Mouse (Mus musculus): ENCODE results near the gene Serinc5. TPM values are rescaled to one million over a fixed set of nuclear protein-coding genes. Genes with fewer than 3 reads are reported as not detected.

The Serinc5 gene
- polyA plus RNA-seq, 1 experiment = 19.7 TPM

DNA sequence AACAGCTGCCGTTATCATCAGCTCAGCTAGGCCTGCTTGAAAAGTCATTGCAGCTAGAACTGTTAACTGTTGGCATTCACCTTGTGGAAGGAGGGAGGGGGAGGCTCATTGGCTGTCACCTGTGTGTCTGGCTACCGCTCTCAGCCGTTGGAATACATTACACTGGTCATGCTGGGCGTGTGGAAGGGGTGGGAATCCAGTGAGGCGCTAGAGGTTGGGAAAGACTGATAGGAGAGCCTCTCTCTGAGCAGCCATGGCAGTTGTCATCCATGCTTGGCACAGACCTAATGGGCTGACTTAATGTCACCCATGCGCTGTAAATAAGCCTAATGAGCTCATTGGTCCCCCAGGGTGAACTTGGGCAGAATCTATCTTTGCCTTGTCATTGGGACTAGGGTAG lies 120.9 kb downstream of the Serinc5 start:
- TF ChIP-seq CTCF (IDR thresholded peaks at IDR 0.05; ENCODE audit: low read depth, low read length) (no peak), POLR2A (IDR thresholded peaks at IDR 0.05; ENCODE audit: insufficient read depth, low read length) (no peak), EP300 (IDR thresholded peaks at IDR 0.05; ENCODE audit: insufficient read depth, low read depth, low read length) (no peak)
- H3K4me3 ChIP-seq (ENCODE audit: low read depth, low read length) = no peak overlapping the region
- no peaks in the 10 kb centered on the region for H3K27me3 ChIP-seq (ENCODE audit: control insufficient read depth, insufficient read depth, low read length, poor library complexity, severe bottlenecking)
- H3K36me3 ChIP-seq (ENCODE audit: control insufficient read depth, insufficient read depth, low read length, poor library complexity, severe bottlenecking) = no peaks in the 10 kb centered on the region
- H3K9ac ChIP-seq (ENCODE audit: low read depth, poor library complexity, severe bottlenecking) = no peak overlapping the region
- H3K27ac ChIP-seq (ENCODE audit: insufficient read depth, low read length) = no peak overlapping the region
- H3K9me3 ChIP-seq (replicated peaks; ENCODE audit: control insufficient read depth, insufficient read depth, low read length, poor library complexity, severe bottlenecking) = no peaks in the 10 kb centered on the region
- no peaks in the 10 kb centered on the region for H3K4me1 ChIP-seq (ENCODE audit: control insufficient read depth, insufficient read depth, low read length)

DNA sequence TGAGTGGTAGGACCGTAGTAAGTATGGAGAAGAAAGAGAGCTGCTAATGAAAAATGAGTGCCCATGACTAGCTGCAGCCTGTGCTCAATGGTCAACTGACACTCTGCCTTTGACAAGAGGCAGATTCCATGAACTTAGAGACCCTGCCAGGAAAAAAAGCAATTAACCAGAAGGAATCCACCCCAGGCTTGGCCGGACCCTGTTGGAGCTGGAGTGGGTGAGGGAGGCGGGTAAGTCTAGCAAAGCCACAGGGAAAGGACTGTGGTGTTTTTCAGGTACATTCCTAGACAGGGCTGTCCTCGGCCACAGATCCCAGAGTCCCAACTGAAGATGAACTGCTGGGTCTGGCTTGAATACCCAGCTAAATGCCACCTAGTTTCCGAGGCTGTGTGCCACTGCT lies 121.9 kb downstream of the Serinc5 start:
- H3K27ac ChIP-seq (ENCODE audit: insufficient read depth, low read length) = no peak overlapping the region
- H3K4me1 ChIP-seq (ENCODE audit: control insufficient read depth, insufficient read depth, low read length) = no peaks in the 10 kb centered on the region
- no peak overlapping the region for H3K4me3 ChIP-seq (ENCODE audit: low read depth, low read length)
- TF ChIP-seq POLR2A (IDR thresholded peaks at IDR 0.05; ENCODE audit: insufficient read depth, low read length) (no peak), CTCF (IDR thresholded peaks at IDR 0.05; ENCODE audit: low read depth, low read length) (no peak), EP300 (IDR thresholded peaks at IDR 0.05; ENCODE audit: insufficient read depth, low read depth, low read length) (no peak)
- H3K27me3 ChIP-seq (ENCODE audit: control insufficient read depth, insufficient read depth, low read length, poor library complexity, severe bottlenecking) = no peaks in the 10 kb centered on the region
- no peaks in the 10 kb centered on the region for H3K9me3 ChIP-seq (replicated peaks; ENCODE audit: control insufficient read depth, insufficient read depth, low read length, poor library complexity, severe bottlenecking)
- H3K36me3 ChIP-seq (ENCODE audit: control insufficient read depth, insufficient read depth, low read length, poor library complexity, severe bottlenecking) = no peaks in the 10 kb centered on the region
- no peak overlapping the region for H3K9ac ChIP-seq (ENCODE audit: low read depth, poor library complexity, severe bottlenecking)

DNA sequence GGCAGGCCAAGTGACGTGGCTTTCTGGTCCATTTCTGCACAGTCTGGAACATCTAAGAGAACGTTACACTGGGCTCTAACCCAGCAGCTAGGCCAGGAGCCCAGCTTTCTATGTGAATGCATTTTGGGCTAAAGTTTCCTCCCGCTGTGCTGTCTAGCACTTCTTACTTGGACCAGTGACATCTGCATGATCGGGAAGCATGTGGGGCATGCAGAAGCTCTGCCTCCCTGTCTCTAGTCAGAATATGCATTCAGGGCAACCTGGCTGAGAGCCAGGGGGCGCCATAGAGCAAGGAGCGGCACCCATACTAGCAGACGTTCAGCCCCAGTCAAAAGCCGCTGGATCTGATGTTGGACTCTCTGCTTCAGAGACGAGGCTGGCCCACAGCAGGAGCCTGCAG lies 122.4 kb downstream of the Serinc5 start:
- Histone ChIP-seq H3K4me3 (ENCODE audit: low read depth, low read length) (no peak overlapping the region), H3K9ac (ENCODE audit: low read depth, poor library complexity, severe bottlenecking) (no peak overlapping the region), H3K36me3 (ENCODE audit: control insufficient read depth, insufficient read depth, low read length, poor library complexity, severe bottlenecking) (no peaks in the 10 kb centered on the region), H3K27me3 (ENCODE audit: control insufficient read depth, insufficient read depth, low read length, poor library complexity, severe bottlenecking) (no peaks in the 10 kb centered on the region), H3K27ac (ENCODE audit: insufficient read depth, low read length) (no peak overlapping the region), H3K9me3 (replicated peaks; ENCODE audit: control insufficient read depth, insufficient read depth, low read length, poor library complexity, severe bottlenecking) (no peaks in the 10 kb centered on the region), H3K4me1 (ENCODE audit: control insufficient read depth, insufficient read depth, low read length) (no peaks in the 10 kb centered on the region)
- TF ChIP-seq EP300 (IDR thresholded peaks at IDR 0.05; ENCODE audit: insufficient read depth, low read depth, low read length) = no peak
- TF ChIP-seq CTCF (IDR thresholded peaks at IDR 0.05; ENCODE audit: low read depth, low read length) = peak; percentile 74

DNA sequence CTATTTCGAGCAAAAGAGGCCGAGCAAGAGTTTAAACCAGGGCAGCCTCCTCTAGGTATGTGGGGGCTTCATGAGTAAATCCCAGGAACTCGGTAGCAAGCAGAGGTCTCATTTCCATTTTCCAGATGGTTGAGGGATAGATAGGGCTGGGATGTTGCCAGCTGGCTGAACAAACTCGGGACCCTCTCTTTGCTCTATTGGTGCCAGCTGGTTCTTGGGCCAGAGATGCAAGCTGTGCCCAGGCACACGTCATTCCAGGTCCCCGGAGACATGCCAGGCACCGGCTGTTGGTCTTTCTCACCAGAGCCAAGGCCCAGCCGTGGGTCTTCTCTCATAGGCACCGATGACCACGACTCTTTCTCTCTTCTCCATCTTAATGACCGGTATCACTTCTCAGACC lies 122.8 kb downstream of the Serinc5 start:
- Histone ChIP-seq H3K9ac (ENCODE audit: low read depth, poor library complexity, severe bottlenecking) (no peak overlapping the region), H3K9me3 (replicated peaks; ENCODE audit: control insufficient read depth, insufficient read depth, low read length, poor library complexity, severe bottlenecking) (no peaks in the 10 kb centered on the region), H3K4me3 (ENCODE audit: low read depth, low read length) (no peak overlapping the region), H3K4me1 (ENCODE audit: control insufficient read depth, insufficient read depth, low read length) (no peaks in the 10 kb centered on the region), H3K27me3 (ENCODE audit: control insufficient read depth, insufficient read depth, low read length, poor library complexity, severe bottlenecking) (no peaks in the 10 kb centered on the region), H3K36me3 (ENCODE audit: control insufficient read depth, insufficient read depth, low read length, poor library complexity, severe bottlenecking) (no peaks in the 10 kb centered on the region), H3K27ac (ENCODE audit: insufficient read depth, low read length) (no peak overlapping the region)
- TF ChIP-seq POLR2A (IDR thresholded peaks at IDR 0.05; ENCODE audit: insufficient read depth, low read length) (no peak), CTCF (IDR thresholded peaks at IDR 0.05; ENCODE audit: low read depth, low read length) (no peak), EP300 (IDR thresholded peaks at IDR 0.05; ENCODE audit: insufficient read depth, low read depth, low read length) (no peak)

DNA sequence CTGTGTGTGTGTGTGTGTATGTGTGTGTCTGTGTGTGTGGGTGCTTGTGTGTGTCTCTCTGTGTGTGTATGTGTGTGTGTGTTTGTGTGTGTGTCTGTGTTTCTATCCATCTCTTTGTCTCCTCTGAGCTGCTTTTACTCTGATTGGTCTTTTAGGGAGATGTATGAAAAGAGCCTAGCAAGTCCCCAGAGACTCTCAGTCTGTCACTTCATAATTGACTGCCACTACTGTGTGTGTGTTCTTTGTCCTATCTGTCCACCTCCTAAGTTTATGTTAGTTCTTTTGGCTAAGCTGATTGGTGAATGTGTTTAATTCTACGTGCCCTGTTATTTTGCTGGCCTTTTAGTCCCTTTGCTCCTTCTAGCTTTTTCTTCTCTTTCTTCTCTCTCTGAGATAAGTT lies 124.8 kb downstream of the Serinc5 start:
- no peak for TF ChIP-seq CTCF (IDR thresholded peaks at IDR 0.05; ENCODE audit: low read depth, low read length)
- TF ChIP-seq EP300 (IDR thresholded peaks at IDR 0.05; ENCODE audit: insufficient read depth, low read depth, low read length) = no peak
- no peak for TF ChIP-seq POLR2A (IDR thresholded peaks at IDR 0.05; ENCODE audit: insufficient read depth, low read length)
- H3K27me3 ChIP-seq (ENCODE audit: control insufficient read depth, insufficient read depth, low read length, poor library complexity, severe bottlenecking) = no peaks in the 10 kb centered on the region
- H3K4me1 ChIP-seq (ENCODE audit: control insufficient read depth, insufficient read depth, low read length) = no peaks in the 10 kb centered on the region
- H3K9ac ChIP-seq (ENCODE audit: low read depth, poor library complexity, severe bottlenecking) = no peak overlapping the region
- no peak overlapping the region for H3K27ac ChIP-seq (ENCODE audit: insufficient read depth, low read length)
- no peak overlapping the region for H3K4me3 ChIP-seq (ENCODE audit: low read depth, low read length)
- no peaks in the 10 kb centered on the region for H3K9me3 ChIP-seq (replicated peaks; ENCODE audit: control insufficient read depth, insufficient read depth, low read length, poor library complexity, severe bottlenecking)
- H3K36me3 ChIP-seq (ENCODE audit: control insufficient read depth, insufficient read depth, low read length, poor library complexity, severe bottlenecking) = no peaks in the 10 kb centered on the region

DNA sequence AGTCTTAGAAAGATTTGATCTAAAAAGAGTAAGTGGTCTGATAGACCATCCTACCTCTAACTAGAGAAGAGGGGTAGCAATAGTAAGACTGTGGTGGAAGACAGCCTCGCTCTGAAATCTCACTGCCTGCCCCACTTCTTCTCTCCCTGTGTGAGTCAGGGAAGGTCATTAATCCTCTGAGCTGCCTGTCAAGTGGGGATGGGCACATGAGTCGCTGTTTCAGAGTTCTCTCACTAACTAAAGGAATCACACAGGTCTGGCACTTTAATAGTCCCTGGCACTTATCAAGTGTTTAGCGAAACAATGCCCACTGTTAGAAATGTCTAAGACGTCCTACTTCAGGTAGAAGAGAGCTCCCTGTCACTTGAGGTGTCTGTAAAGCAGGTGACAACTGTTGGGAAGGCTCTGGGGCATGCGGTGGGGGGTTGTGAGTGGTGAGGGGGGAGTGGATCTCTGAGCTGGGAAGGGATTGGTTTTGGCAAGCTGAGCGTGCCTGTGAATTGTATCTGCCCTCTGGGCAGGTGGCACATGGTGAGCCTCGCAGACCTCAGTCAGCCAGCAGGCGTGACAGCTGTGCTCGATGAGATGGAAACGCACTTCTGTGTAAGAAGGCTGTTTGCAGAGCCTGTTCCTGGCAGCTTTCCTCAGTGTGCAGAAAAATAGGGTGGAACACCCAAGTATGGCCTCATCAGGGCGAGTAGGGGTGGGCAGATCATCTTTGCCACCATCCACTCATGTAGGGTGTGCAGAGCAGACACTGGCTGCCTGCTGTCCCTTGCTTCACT lies 125.8 kb downstream of the Serinc5 start:
- H3K4me3 ChIP-seq (ENCODE audit: low read depth, low read length) = no peak overlapping the region
- no peaks in the 10 kb centered on the region for H3K27me3 ChIP-seq (ENCODE audit: control insufficient read depth, insufficient read depth, low read length, poor library complexity, severe bottlenecking)
- H3K4me1 ChIP-seq (ENCODE audit: control insufficient read depth, insufficient read depth, low read length) = no peaks in the 10 kb centered on the region
- H3K9ac ChIP-seq (ENCODE audit: low read depth, poor library complexity, severe bottlenecking) = no peak overlapping the region
- TF ChIP-seq CTCF (IDR thresholded peaks at IDR 0.05; ENCODE audit: low read depth, low read length) = no peak
- TF ChIP-seq EP300 (IDR thresholded peaks at IDR 0.05; ENCODE audit: insufficient read depth, low read depth, low read length) = no peak
- TF ChIP-seq POLR2A (IDR thresholded peaks at IDR 0.05; ENCODE audit: insufficient read depth, low read length) = no peak
- no peaks in the 10 kb centered on the region for H3K36me3 ChIP-seq (ENCODE audit: control insufficient read depth, insufficient read depth, low read length, poor library complexity, severe bottlenecking)
- no peak overlapping the region for H3K27ac ChIP-seq (ENCODE audit: insufficient read depth, low read length)
- no peaks in the 10 kb centered on the region for H3K9me3 ChIP-seq (replicated peaks; ENCODE audit: control insufficient read depth, insufficient read depth, low read length, poor library complexity, severe bottlenecking)
